Mouse (Mus musculus) cortical plate, adult 2 months (tissue): Measurements from ENCODE around the gene Mrps18a. TPM values are rescaled to one million over a fixed set of nuclear protein-coding genes. Genes with fewer than 3 reads are reported as not detected.

Experiments used
- H3K27ac ChIP-seq: fragments of 200-500 bp; 2 replicates; pipeline ENCODE4 v1.5.1; 2012; ENCODE audit warnings: low read length, control low read depth, inconsistent platforms; ENCODE audit not compliant: insufficient read depth
- H3K4me1 ChIP-seq: fragments of 200-500 bp; 2 replicates; pipeline ENCODE4 v1.6.1; 2011; ENCODE audit warnings: low read length; ENCODE audit not compliant: control insufficient read depth, insufficient read depth
- H3K4me3 ChIP-seq: fragments of 200-500 bp; 2 replicates; pipeline ENCODE4 v1.5.1; 2011; ENCODE audit warnings: mild to moderate bottlenecking, low read length, control low read depth; ENCODE audit not compliant: insufficient read depth
- CTCF ChIP-seq: fragments of 200-500 bp; IDR thresholded peaks from 2 replicates; pipeline ENCODE4 v1.5.1; 2011; ENCODE audit warnings: mild to moderate bottlenecking, control low read depth, low read length; ENCODE audit not compliant: insufficient read depth; ENCODE audit errors: extremely low read depth
- POLR2A ChIP-seq: fragments of 200-500 bp; IDR thresholded peaks from 2 replicates; pipeline ENCODE4 v1.6.1; 2011; ENCODE audit warnings: mild to moderate bottlenecking, low read length, control low read depth; ENCODE audit not compliant: insufficient read depth; ENCODE audit errors: extremely low read depth
- polyA plus RNA-seq: library from polyadenylated mRNA; depleted of rRNA; stranded (reverse); fragments of >200 nt; gene quantifications from 2 replicates; pipeline ENCODE4 v1.2.3, GENCODE M21; 2012

The Mrps18a gene
- polyA plus RNA-seq, 1 experiment, result 107 TPM

DNA sequence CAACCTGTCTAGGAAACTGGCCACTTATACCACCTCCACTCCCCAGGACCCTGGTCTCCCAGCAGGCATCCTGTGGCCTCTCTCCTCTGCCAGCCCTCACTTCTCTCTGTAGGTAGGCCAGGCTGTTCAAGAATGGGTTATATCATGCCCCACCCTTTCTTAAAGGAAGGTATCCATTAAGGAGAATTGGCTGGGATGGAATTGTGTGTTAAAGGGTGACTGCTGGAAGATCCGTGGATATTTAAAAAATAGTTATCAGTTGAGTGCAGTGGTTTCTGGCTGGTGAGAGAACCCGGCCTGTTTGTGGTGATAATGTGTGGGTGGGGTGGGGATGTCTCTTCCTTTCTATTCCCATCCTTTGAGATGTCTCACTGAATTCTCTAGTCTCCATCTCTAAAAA is 48.5 kb downstream of the Mrps18a start:
- Histone ChIP-seq H3K4me3 (no peak overlapping the region), H3K27ac (no peak overlapping the region), H3K4me1 (peaks cover 2% of the 10 kb centered on the region; the same call in 1 of the 2 replicates)
- TF ChIP-seq CTCF (no peak), POLR2A (no peak)

GRCm38 (mm10) chr17:46160090-46160662 is 49.4 kb downstream of the Mrps18a start:
- peaks cover 2% of the 10 kb centered on the region; the same call in 1 of the 2 replicates for H3K4me1 ChIP-seq

DNA sequence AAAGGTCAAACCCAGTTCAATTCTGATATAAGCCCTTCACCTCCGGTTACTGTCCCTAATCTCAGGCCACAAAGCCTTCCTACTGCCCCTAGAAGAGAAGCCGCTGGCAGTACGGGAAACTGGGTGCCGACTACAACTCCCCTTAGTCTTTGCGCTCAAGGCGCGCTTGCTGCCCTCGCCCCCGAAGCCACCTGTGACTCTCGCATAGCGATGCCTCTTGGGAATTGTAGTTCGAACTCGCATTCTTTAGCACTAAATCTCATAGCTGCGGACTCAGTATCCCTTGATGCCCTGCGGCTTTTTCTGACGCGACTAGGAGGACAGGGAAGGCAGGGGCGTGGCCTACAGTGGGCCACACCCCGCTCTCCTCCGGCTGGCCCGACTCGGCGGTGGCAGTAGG is 49.9 kb downstream of the Mrps18a start, which contains the start of gene Gtpbp2:
Gene Gtpbp2 (plus strand): TSS at position 347 of the 400 bp plus-strand sequence.
- Histone ChIP-seq H3K4me3 (peak within 1 kb of the TSS; percentile 46), H3K27ac (peak within 1 kb of the TSS; percentile 79), H3K4me1 (peaks cover 2% of the 10 kb centered on the region; the same call in 1 of the 2 replicates)
- TF ChIP-seq CTCF, result no peak
- peak; percentile 95 for TF ChIP-seq POLR2A

More at GRCm38 (mm10) chr17:46160090-46160662, 49.4 kb downstream of the Mrps18a start:
- no peak for TF ChIP-seq CTCF
- peak; percentile 58; the same call in 1 of the 2 replicates for TF ChIP-seq POLR2A
- peak overlapping the region; percentile 79 for H3K27ac ChIP-seq
- H3K4me3 ChIP-seq, result peak overlapping the region; percentile 46

DNA sequence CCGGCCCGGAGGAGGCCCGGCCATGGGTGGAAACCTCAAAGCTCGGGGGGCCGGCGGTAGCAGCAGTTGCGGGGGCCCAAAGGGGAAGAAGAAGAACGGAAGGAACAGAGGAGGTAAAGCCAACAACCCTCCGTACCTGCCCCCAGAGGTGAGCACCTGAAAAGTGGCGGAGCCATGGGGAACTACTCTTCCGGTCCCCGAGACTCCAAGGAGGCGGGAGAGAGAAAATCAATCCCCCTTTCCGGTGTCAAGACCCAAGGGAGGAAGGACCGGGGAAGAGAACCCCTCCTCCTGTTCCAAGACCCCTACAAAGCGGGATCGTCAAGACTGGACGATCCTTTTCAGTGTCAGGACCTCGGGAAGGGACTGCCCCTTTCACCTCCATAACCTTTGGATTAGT is 50.4 kb downstream of the Mrps18a start:
- peaks cover 2% of the 10 kb centered on the region; the same call in 1 of the 2 replicates for H3K4me1 ChIP-seq
- no peak overlapping the region for H3K27ac ChIP-seq
- H3K4me3 ChIP-seq, result peak overlapping the region; percentile 46
- TF ChIP-seq POLR2A, result no peak
- TF ChIP-seq CTCF, result no peak

DNA sequence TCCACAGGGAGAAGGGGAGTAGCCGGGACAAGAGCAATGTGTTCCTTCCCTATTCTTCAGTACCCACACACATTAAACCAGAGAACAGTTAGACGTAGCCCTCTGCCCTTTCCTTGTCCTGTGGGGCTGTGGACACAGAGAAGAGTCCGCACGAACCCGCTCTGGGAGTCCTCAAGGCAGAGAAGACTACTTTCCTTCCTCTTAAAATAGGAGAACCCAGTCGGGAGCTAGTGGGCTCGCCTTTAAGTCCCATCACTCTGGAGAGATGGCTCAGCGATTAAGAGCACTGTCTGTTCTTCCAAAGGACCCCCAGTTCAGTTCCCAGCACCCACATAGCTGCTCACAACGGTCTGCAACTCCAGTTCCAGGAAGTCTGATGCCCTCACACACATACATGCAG is 50.9 kb downstream of the Mrps18a start:
- Histone ChIP-seq H3K4me1 (peaks cover 2% of the 10 kb centered on the region; the same call in 1 of the 2 replicates), H3K4me3 (peak overlapping the region; percentile 46), H3K27ac (no peak overlapping the region)
- TF ChIP-seq POLR2A (no peak), CTCF (no peak)

DNA sequence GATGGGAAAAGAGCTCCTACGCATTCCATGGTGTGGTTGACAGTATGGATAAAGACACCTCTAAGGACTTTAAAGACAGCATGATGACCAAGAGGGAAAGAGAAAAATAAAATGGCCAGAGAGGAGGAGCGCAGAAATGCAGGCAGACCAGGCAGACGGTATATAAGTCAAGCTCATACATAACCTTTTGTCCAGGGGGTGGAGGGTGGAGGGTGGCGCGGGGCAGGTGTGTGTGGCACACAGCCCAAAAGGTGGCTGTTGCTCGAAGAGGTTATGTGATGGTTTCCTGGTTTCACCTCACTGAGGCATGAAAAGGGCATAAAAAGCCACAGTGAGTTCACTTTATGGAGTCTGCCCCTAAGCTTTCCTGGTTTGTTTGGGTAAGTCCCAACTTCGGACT is 51.8 kb downstream of the Mrps18a start:
- no peak overlapping the region for H3K27ac ChIP-seq
- peaks cover 2% of the 10 kb centered on the region; the same call in 1 of the 2 replicates for H3K4me1 ChIP-seq
- TF ChIP-seq POLR2A (no peak), CTCF (no peak)
- H3K4me3 ChIP-seq, result no peak overlapping the region

- Histone ChIP-seq H3K4me3 (no peak overlapping the region), H3K4me1 (peaks cover 2% of the 10 kb centered on the region; the same call in 1 of the 2 replicates), H3K27ac (no peak overlapping the region)
- no peak for TF ChIP-seq CTCF
- TF ChIP-seq POLR2A, result no peak
Measured at GRCm38 (mm10) chr17:46162951-46163421, 52.2 kb downstream of the Mrps18a start.

GRCm38 (mm10) chr17:46164301-46164700 is 53.5 kb downstream of the Mrps18a start:
- no peak for TF ChIP-seq CTCF
- TF ChIP-seq POLR2A, result no peak

DNA sequence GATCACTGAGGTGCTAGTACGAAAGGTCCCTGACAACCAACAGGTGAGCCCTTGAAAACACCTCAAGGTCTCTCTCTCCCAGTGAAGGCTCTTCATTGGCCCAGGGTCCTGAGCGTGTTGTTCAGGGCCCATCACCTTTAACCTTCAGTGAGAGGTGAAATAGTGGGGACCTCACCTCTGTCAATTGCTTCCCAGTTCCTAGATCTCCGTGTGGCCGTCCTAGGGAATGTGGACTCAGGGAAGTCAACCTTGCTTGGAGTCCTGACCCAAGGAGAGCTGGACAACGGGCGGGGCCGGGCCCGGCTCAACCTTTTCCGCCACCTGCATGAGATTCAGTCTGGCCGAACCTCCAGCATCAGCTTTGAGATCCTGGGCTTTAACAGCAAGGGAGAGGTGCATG is 54.0 kb downstream of the Mrps18a start:
- Histone ChIP-seq H3K4me1 (no peaks in the 10 kb centered on the region; the same call in 1 of the 2 replicates), H3K27ac (no peak overlapping the region), H3K4me3 (no peak overlapping the region)
- TF ChIP-seq CTCF (no peak), POLR2A (no peak)

More at GRCm38 (mm10) chr17:46164301-46164700, 53.5 kb downstream of the Mrps18a start:
- H3K27ac ChIP-seq, result no peak overlapping the region
- H3K4me1 ChIP-seq, result peaks cover 2% of the 10 kb centered on the region; the same call in 1 of the 2 replicates
- H3K4me3 ChIP-seq, result no peak overlapping the region

DNA sequence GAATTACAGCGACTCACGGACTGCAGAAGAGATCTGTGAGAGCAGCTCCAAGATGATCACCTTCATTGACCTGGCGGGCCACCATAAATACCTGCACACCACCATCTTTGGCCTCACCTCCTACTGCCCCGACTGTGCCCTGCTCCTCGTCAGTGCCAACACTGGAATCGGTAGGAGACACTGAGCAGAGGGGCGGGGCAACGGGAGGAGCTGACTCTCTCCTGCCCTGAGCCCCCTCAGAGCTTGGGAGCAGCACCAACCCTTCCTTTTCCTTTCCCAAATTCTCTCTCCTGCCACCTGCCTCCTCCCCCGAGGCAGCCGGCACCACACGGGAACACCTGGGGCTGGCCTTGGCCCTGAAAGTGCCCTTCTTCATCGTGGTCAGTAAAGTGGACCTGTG is 54.7 kb downstream of the Mrps18a start:
- TF ChIP-seq CTCF, result no peak
- TF ChIP-seq POLR2A, result no peak
- Histone ChIP-seq H3K4me3 (no peak overlapping the region), H3K4me1 (no peaks in the 10 kb centered on the region), H3K27ac (no peak overlapping the region)
